Mouse (Mus musculus) heart, postnatal 0 days (tissue): Measurements from ENCODE around the gene Kmt5b.
A peak's percentile ranks its signal among the peaks of the same experiment; 100 is the strongest.

Experiments used
- CTCF ChIP-seq: IDR thresholded peaks from 2 replicates; pipeline ENCODE4 v1.5.1; 2016; ENCODE audit warnings: antibody characterized with exemption, control low read depth, low read depth
- EP300 ChIP-seq: IDR thresholded peaks from 2 replicates; pipeline ENCODE4 v1.6.1; 2016; ENCODE audit warnings: antibody characterized with exemption, low read depth

- TF ChIP-seq CTCF, result no peak
- peak; percentile 91 for TF ChIP-seq EP300
Observed at GRCm38 (mm10) chr19:3767781-3768696, 818 bp downstream of the Kmt5b start.
